Mouse (Mus musculus): ENCODE results near the gene Gab2. TPM values are rescaled to one million over a fixed set of nuclear protein-coding genes. Genes with fewer than 3 reads are reported as not detected.

The Gab2 gene
- polyA plus RNA-seq, 1 experiment from 2014 or later: 12.1 TPM

DNA sequence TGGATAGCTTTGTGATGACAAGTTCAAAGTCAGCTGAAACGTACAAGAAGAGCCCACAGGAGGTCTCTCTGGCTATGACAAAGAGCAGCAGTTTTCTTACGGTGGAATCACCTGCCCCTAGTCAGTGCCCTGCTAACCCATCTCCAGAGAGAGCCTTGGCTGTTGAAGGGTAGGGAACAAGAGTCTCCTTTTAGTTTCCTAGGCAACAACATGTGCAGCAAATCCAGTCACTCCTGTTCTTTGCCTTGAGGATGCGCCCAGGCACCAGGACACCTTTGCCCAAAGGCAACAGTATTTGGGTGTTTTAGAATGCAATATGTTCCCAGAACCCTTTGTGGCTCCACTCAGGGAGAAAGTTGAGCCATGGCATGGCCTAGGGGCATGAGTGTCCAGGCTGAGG is 266.9 kb downstream of the Gab2 start:
- no peak for ATAC-seq (ENCODE audit: low FRiP score, low TSS enrichment)
- 88% methylated on average over 3 of the region's 3 CpGs for WGBS
- H3K27me3 ChIP-seq (ENCODE audit: control insufficient read depth, insufficient read depth, low read length): no peaks in the 10 kb centered on the region

GRCm38 (mm10) chr7:97348836-97349235 is 267.4 kb downstream of the Gab2 start:
- Histone ChIP-seq H3K9me3 (ENCODE audit: control insufficient read depth, low read length) (no peaks in the 10 kb centered on the region), H3K4me2 (replicated peaks; ENCODE audit: low read depth, low read length) (no peak overlapping the region), H3K27me3 (ENCODE audit: control insufficient read depth, insufficient read depth, low read length) (no peaks in the 10 kb centered on the region), H3K4me1 (ENCODE audit: control insufficient read depth, insufficient read depth, low read length) (no peaks in the 10 kb centered on the region), H3K27ac (ENCODE audit: low read depth, low read length) (no peak overlapping the region), H3K9ac (ENCODE audit: low read depth, low read length) (no peak overlapping the region), H3K36me3 (ENCODE audit: control insufficient read depth, insufficient read depth, low read length) (no peaks in the 10 kb centered on the region), H3K4me3 (ENCODE audit: low read length) (no peak overlapping the region)
- 83% methylated on average over 5 of the region's 5 CpGs for WGBS
- ATAC-seq (ENCODE audit: low FRiP score, low TSS enrichment): no peak

More for the DNA sequence above, 266.9 kb downstream of the Gab2 start:
- no peak overlapping the region for H3K4me2 ChIP-seq (replicated peaks; ENCODE audit: low read depth, low read length)
- H3K27ac ChIP-seq (ENCODE audit: low read depth, low read length): no peak overlapping the region
- no peak overlapping the region for H3K4me3 ChIP-seq (ENCODE audit: low read length)
- H3K36me3 ChIP-seq (ENCODE audit: control insufficient read depth, insufficient read depth, low read length): no peaks in the 10 kb centered on the region
- no peaks in the 10 kb centered on the region for H3K9me3 ChIP-seq (ENCODE audit: control insufficient read depth, low read length)
- no peaks in the 10 kb centered on the region for H3K4me1 ChIP-seq (ENCODE audit: control insufficient read depth, insufficient read depth, low read length)
- H3K9ac ChIP-seq (ENCODE audit: low read depth, low read length): no peak overlapping the region

DNA sequence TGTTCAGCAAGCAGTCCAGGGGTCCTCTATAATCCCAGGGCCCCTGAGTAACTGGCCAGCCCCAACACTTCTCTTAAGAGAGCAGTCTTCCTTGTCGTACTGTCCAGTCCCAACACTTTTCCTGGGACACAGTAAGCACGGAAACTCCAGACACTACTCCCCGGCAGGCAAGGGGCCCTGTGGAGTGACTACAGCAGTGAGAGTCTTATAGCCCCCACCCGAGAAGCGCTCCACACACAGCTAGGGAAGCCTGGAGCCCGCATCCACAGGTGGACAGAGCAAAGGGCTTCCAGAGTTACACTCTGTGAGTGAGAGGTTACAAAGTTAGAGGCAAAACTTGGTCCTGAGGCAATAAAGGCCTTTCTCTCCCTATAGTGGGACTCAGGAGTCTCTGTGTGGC is 268.1 kb downstream of the Gab2 start:
- no peaks in the 10 kb centered on the region for H3K9me3 ChIP-seq (ENCODE audit: control insufficient read depth, low read length)
- H3K27ac ChIP-seq (ENCODE audit: low read depth, low read length): no peak overlapping the region
- H3K9ac ChIP-seq (ENCODE audit: low read depth, low read length): no peak overlapping the region
- WGBS: 83% methylated on average over 6 of the region's 6 CpGs
- no peak for ATAC-seq (ENCODE audit: low FRiP score, low TSS enrichment)
- H3K27me3 ChIP-seq (ENCODE audit: control insufficient read depth, insufficient read depth, low read length): no peaks in the 10 kb centered on the region
- no peak overlapping the region for H3K4me2 ChIP-seq (replicated peaks; ENCODE audit: low read depth, low read length)
- H3K4me1 ChIP-seq (ENCODE audit: control insufficient read depth, insufficient read depth, low read length): no peaks in the 10 kb centered on the region
- no peaks in the 10 kb centered on the region for H3K36me3 ChIP-seq (ENCODE audit: control insufficient read depth, insufficient read depth, low read length)
- H3K4me3 ChIP-seq (ENCODE audit: low read length): no peak overlapping the region

DNA sequence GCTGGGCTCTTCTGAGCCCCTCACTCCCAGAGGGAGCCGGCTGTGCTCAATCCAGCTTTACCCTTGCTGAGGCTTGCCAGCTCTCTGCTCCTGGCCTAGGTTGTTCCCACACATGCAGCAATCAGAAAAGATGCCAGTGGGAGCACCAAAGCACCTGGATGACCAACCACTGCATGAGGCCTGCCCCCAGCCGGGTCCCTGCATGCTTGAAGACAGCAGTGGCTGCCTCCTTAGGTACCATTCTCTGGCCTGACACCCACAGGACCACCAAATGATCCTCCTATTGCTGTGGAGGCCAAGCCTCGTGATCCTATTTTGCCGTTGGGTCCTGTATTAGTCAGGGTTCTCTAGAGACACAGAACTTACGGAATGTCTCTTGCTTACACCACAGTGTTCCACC is 269.5 kb downstream of the Gab2 start:
- Histone ChIP-seq H3K9ac (ENCODE audit: low read depth, low read length) (no peak overlapping the region), H3K27ac (ENCODE audit: low read depth, low read length) (no peak overlapping the region), H3K4me3 (ENCODE audit: low read length) (no peak overlapping the region), H3K36me3 (ENCODE audit: control insufficient read depth, insufficient read depth, low read length) (no peaks in the 10 kb centered on the region), H3K27me3 (ENCODE audit: control insufficient read depth, insufficient read depth, low read length) (no peaks in the 10 kb centered on the region), H3K4me1 (ENCODE audit: control insufficient read depth, insufficient read depth, low read length) (no peaks in the 10 kb centered on the region), H3K4me2 (replicated peaks; ENCODE audit: low read depth, low read length) (no peak overlapping the region), H3K9me3 (ENCODE audit: control insufficient read depth, low read length) (no peaks in the 10 kb centered on the region)
- no peak for ATAC-seq (ENCODE audit: low FRiP score, low TSS enrichment)
- WGBS: 90% methylated on average over 5 of the region's 5 CpGs

- H3K36me3 ChIP-seq (ENCODE audit: control insufficient read depth, insufficient read depth, low read length): no peaks in the 10 kb centered on the region
- H3K4me3 ChIP-seq (ENCODE audit: low read length): no peak overlapping the region
- no peak for ATAC-seq (ENCODE audit: low FRiP score, low TSS enrichment)
- H3K27me3 ChIP-seq (ENCODE audit: control insufficient read depth, insufficient read depth, low read length): no peaks in the 10 kb centered on the region
- H3K4me1 ChIP-seq (ENCODE audit: control insufficient read depth, insufficient read depth, low read length): no peaks in the 10 kb centered on the region
- no peak overlapping the region for H3K27ac ChIP-seq (ENCODE audit: low read depth, low read length)
- 80% methylated on average over 11 of the region's 11 CpGs for whole genome bisulfite sequencing
- H3K4me2 ChIP-seq (replicated peaks; ENCODE audit: low read depth, low read length): no peak overlapping the region
- no peak overlapping the region for H3K9ac ChIP-seq (ENCODE audit: low read depth, low read length)
- no peaks in the 10 kb centered on the region for H3K9me3 ChIP-seq (ENCODE audit: control insufficient read depth, low read length)
Measured at GRCm38 (mm10) chr7:97351792-97352513, 270.6 kb downstream of the Gab2 start.

GRCm38 (mm10) chr7:97353356-97353755 is 272.0 kb downstream of the Gab2 start:
- ATAC-seq (ENCODE audit: low FRiP score, low TSS enrichment): no peak
- H3K4me2 ChIP-seq (replicated peaks; ENCODE audit: low read depth, low read length): no peak overlapping the region
- no peaks in the 10 kb centered on the region for H3K4me1 ChIP-seq (ENCODE audit: control insufficient read depth, insufficient read depth, low read length)
- H3K4me3 ChIP-seq (ENCODE audit: low read length): no peak overlapping the region
- H3K9ac ChIP-seq (ENCODE audit: low read depth, low read length): no peak overlapping the region
- H3K27ac ChIP-seq (ENCODE audit: low read depth, low read length): no peak overlapping the region
- H3K36me3 ChIP-seq (ENCODE audit: control insufficient read depth, insufficient read depth, low read length): no peaks in the 10 kb centered on the region
- 80% methylated on average over 6 of the region's 6 CpGs for WGBS
- no peaks in the 10 kb centered on the region for H3K9me3 ChIP-seq (ENCODE audit: control insufficient read depth, low read length)
- no peaks in the 10 kb centered on the region for H3K27me3 ChIP-seq (ENCODE audit: control insufficient read depth, insufficient read depth, low read length)

- 51% methylated on average over 13 of the region's 13 CpGs for WGBS
- H3K9me3 ChIP-seq (ENCODE audit: control insufficient read depth, low read length): no peaks in the 10 kb centered on the region
- H3K4me1 ChIP-seq (ENCODE audit: control insufficient read depth, insufficient read depth, low read length): no peaks in the 10 kb centered on the region
- no peaks in the 10 kb centered on the region for H3K36me3 ChIP-seq (ENCODE audit: control insufficient read depth, insufficient read depth, low read length)
- no peak overlapping the region for H3K4me2 ChIP-seq (replicated peaks; ENCODE audit: low read depth, low read length)
- no peak for ATAC-seq (ENCODE audit: low FRiP score, low TSS enrichment)
- no peak overlapping the region for H3K9ac ChIP-seq (ENCODE audit: low read depth, low read length)
- no peak overlapping the region for H3K4me3 ChIP-seq (ENCODE audit: low read length)
- no peaks in the 10 kb centered on the region for H3K27me3 ChIP-seq (ENCODE audit: control insufficient read depth, insufficient read depth, low read length)
- H3K27ac ChIP-seq (ENCODE audit: low read depth, low read length): no peak overlapping the region
Measured at GRCm38 (mm10) chr7:97355068-97355841, 273.9 kb downstream of the Gab2 start.

- H3K4me1 ChIP-seq (ENCODE audit: control insufficient read depth, insufficient read depth, low read length): no peaks in the 10 kb centered on the region
- no peaks in the 10 kb centered on the region for H3K9me3 ChIP-seq (ENCODE audit: control insufficient read depth, low read length)
- 84% methylated on average over 5 of the region's 5 CpGs for WGBS
- no peak overlapping the region for H3K4me3 ChIP-seq (ENCODE audit: low read length)
- H3K27me3 ChIP-seq (ENCODE audit: control insufficient read depth, insufficient read depth, low read length): no peaks in the 10 kb centered on the region
- H3K36me3 ChIP-seq (ENCODE audit: control insufficient read depth, insufficient read depth, low read length): no peaks in the 10 kb centered on the region
- H3K27ac ChIP-seq (ENCODE audit: low read depth, low read length): no peak overlapping the region
- no peak overlapping the region for H3K9ac ChIP-seq (ENCODE audit: low read depth, low read length)
- ATAC-seq (ENCODE audit: low FRiP score, low TSS enrichment): no peak
- H3K4me2 ChIP-seq (replicated peaks; ENCODE audit: low read depth, low read length): no peak overlapping the region
Measured at GRCm38 (mm10) chr7:97356253-97356652, 274.9 kb downstream of the Gab2 start.

DNA sequence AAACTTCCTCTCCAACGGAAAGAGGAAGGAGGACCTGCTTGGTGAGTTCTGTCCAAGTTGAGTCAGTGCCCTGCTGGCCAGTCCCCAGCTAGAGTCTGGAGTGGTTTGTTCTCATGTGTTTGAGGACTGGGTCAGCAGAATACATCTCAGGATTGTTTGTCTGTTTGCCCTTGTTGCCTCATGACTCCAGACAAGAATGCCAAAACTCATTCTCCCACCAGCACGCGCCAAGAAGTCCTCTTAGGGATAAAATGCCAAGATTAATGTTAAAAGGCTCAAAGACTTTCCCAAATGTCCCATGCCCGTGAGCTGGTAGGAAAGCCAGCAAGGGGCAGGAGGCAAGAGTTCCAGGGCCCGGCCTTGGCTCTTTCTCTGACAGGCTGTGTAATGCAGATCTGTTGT is 275.5 kb downstream of the Gab2 start:
- ATAC-seq (ENCODE audit: low FRiP score, low TSS enrichment): no peak
- Histone ChIP-seq H3K9me3 (ENCODE audit: control insufficient read depth, low read length) (no peaks in the 10 kb centered on the region), H3K4me1 (ENCODE audit: control insufficient read depth, insufficient read depth, low read length) (no peaks in the 10 kb centered on the region), H3K36me3 (ENCODE audit: control insufficient read depth, insufficient read depth, low read length) (no peaks in the 10 kb centered on the region), H3K27ac (ENCODE audit: low read depth, low read length) (no peak overlapping the region), H3K27me3 (ENCODE audit: control insufficient read depth, insufficient read depth, low read length) (no peaks in the 10 kb centered on the region), H3K4me2 (replicated peaks; ENCODE audit: low read depth, low read length) (no peak overlapping the region), H3K4me3 (ENCODE audit: low read length) (no peak overlapping the region), H3K9ac (ENCODE audit: low read depth, low read length) (no peak overlapping the region)
- 84% methylated on average over 5 of the region's 5 CpGs for WGBS
